Mouse (Mus musculus) kidney, adult 2 months (tissue): ENCODE results near the gene Mbnl2.

Source experiments
- CTCF ChIP-seq: fragments of 200-500 bp; conservative IDR thresholded peaks from 2 replicates; pipeline ENCODE4 v1.5.1; 2011; ENCODE audit warnings: low read depth, mild to moderate bottlenecking, control low read depth, low read length, moderate library complexity, mixed read lengths; ENCODE audit not compliant: insufficient read depth, insufficient read length
- POLR2A ChIP-seq: fragments of 200-500 bp; IDR thresholded peaks from one replicate; pipeline ENCODE4 v1.6.1; 2011; ENCODE audit warnings: low read depth, low read length, control low read depth

DNA sequence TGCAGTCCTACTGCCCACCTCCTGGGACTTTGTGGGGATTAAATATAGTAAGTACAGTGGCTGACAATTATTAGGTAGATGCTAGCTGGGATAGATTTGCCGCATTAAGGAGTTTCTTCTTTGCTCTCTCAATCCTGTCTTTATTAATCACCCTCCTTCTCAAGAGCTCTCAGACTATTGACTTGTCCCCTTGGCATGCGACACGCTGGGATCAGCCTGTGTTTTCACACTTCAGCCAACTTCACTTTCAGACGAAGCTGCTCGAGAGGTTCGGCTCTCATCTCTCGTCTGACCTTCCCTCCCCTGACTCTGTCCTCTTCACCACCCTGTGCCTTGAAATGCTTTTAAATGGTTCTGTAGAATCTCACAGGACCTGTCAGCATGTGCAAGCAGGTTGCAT is 39.9 kb upstream of the Mbnl2 start:
- no peak for TF ChIP-seq CTCF
- no peak for TF ChIP-seq POLR2A
